Mouse (Mus musculus): Measurements from ENCODE around the gene Fanci. TPM values are rescaled to one million over a fixed set of nuclear protein-coding genes. Genes with fewer than 3 reads are reported as not detected.

The Fanci gene
- total and polyA plus RNA-seq, 2 experiments from 2014 or later, result 1.7 to 6.1 TPM

GRCm38 (mm10) chr7:79374017-79374416 is 17.7 kb upstream of the Fanci start:
- no peak for TF ChIP-seq EP300 (IDR thresholded peaks at IDR 0.05; ENCODE audit: low read depth)
- no peak for TF ChIP-seq CTCF (IDR thresholded peaks at IDR 0.05; ENCODE audit: low read depth)

GRCm38 (mm10) chr7:79375594-79375993 is 16.1 kb upstream of the Fanci start:
- Histone ChIP-seq H3K27me3 (ENCODE audit: control insufficient read depth, insufficient read depth, low read length) (peaks cover 4% of the 10 kb centered on the region; the same call in 1 of the 2 replicates), H3K4me1 (ENCODE audit: control insufficient read depth, insufficient read depth) (no peaks in the 10 kb centered on the region; the same call in 1 of the 2 replicates), H3K4me2 (ENCODE audit: low read depth, low read length) (no peak overlapping the region), H3K9me3 (replicated peaks; ENCODE audit: control insufficient read depth, low read length) (no peaks in the 10 kb centered on the region), H3K9ac (replicated peaks; ENCODE audit: low read depth, low read length) (no peak overlapping the region), H3K4me3 (ENCODE audit: low read depth, low read length) (no peak overlapping the region), H3K27ac (ENCODE audit: low read depth) (no peak overlapping the region), H3K36me3 (replicated peaks; ENCODE audit: control insufficient read depth, insufficient read depth, low read length) (no peaks in the 10 kb centered on the region)
- TF ChIP-seq EP300 (IDR thresholded peaks at IDR 0.05; ENCODE audit: low read depth) (no peak), CTCF (IDR thresholded peaks at IDR 0.05; ENCODE audit: low read depth) (no peak)
- ATAC-seq (ENCODE audit: insufficient read depth, low read depth) (no peak), DNase-seq (ENCODE audit: low spot score) (no peak)
- 77% methylated on average over 5 of the region's 5 CpGs for WGBS

More at GRCm38 (mm10) chr7:79374017-79374416, 17.7 kb upstream of the Fanci start:
- ATAC-seq (ENCODE audit: insufficient read depth, low read depth), result no peak
- Histone ChIP-seq H3K27me3 (ENCODE audit: control insufficient read depth, insufficient read depth, low read length) (peaks cover 4% of the 10 kb centered on the region; the same call in 1 of the 2 replicates), H3K36me3 (replicated peaks; ENCODE audit: control insufficient read depth, insufficient read depth, low read length) (no peaks in the 10 kb centered on the region), H3K4me2 (ENCODE audit: low read depth, low read length) (no peak overlapping the region), H3K9ac (replicated peaks; ENCODE audit: low read depth, low read length) (no peak overlapping the region), H3K27ac (ENCODE audit: low read depth) (no peak overlapping the region), H3K4me1 (ENCODE audit: control insufficient read depth, insufficient read depth) (no peaks in the 10 kb centered on the region; the same call in 1 of the 2 replicates), H3K9me3 (replicated peaks; ENCODE audit: control insufficient read depth, low read length) (no peaks in the 10 kb centered on the region), H3K4me3 (ENCODE audit: low read depth, low read length) (no peak overlapping the region)
- no peak for DNase-seq (ENCODE audit: low spot score)

DNA sequence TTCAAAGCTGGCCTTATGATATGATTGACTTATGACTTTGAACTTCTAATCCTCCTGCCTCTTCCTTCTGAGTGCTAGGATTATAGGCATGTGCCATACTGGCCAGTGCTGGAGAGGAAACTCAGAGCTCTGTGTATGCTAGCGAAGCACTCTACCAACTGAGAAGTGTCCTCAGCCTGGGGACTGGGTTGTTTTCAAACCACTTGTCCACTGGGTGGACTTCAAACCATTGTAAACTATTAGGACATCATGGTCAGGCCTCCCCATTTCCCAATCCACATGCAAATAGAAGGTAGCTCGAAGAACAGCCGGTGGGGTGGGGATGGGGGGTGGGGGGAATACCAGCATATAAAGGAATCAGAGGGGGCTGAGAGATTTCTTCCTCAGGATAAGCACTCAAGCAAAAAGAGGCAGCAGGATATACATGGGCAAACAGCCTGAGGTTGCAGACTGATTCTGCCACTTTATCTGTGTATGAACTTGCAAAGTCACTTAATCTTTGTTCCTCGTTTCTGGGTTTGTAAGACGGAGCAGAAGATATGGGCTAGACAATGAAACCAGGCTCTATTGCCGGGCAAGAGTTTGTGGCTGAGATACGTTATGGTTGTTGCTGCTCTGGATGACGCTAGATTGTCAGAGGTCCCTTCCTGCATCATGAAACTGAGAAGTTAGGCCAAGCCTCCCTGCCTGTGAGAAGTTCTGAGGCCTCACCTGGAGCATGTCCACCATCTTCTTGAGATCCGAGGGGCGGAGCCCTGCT is 15.0 kb upstream of the Fanci start:
- Histone ChIP-seq H3K36me3 (replicated peaks; ENCODE audit: control insufficient read depth, insufficient read depth, low read length) (no peaks in the 10 kb centered on the region), H3K9ac (replicated peaks; ENCODE audit: low read depth, low read length) (no peak overlapping the region), H3K27me3 (ENCODE audit: control insufficient read depth, insufficient read depth, low read length) (peaks cover 4% of the 10 kb centered on the region; the same call in 1 of the 2 replicates), H3K4me3 (ENCODE audit: low read depth, low read length) (no peak overlapping the region), H3K27ac (ENCODE audit: low read depth) (no peak overlapping the region), H3K4me1 (ENCODE audit: control insufficient read depth, insufficient read depth) (no peaks in the 10 kb centered on the region; the same call in 1 of the 2 replicates), H3K4me2 (ENCODE audit: low read depth, low read length) (no peak overlapping the region), H3K9me3 (replicated peaks; ENCODE audit: control insufficient read depth, low read length) (no peaks in the 10 kb centered on the region)
- WGBS, result 74% methylated on average over 10 of the region's 10 CpGs
- ATAC-seq (ENCODE audit: insufficient read depth, low read depth) (no peak), DNase-seq (ENCODE audit: low spot score) (no peak)
- no peak for TF ChIP-seq CTCF (IDR thresholded peaks at IDR 0.05; ENCODE audit: low read depth)
- no peak for TF ChIP-seq EP300 (IDR thresholded peaks at IDR 0.05; ENCODE audit: low read depth)

DNA sequence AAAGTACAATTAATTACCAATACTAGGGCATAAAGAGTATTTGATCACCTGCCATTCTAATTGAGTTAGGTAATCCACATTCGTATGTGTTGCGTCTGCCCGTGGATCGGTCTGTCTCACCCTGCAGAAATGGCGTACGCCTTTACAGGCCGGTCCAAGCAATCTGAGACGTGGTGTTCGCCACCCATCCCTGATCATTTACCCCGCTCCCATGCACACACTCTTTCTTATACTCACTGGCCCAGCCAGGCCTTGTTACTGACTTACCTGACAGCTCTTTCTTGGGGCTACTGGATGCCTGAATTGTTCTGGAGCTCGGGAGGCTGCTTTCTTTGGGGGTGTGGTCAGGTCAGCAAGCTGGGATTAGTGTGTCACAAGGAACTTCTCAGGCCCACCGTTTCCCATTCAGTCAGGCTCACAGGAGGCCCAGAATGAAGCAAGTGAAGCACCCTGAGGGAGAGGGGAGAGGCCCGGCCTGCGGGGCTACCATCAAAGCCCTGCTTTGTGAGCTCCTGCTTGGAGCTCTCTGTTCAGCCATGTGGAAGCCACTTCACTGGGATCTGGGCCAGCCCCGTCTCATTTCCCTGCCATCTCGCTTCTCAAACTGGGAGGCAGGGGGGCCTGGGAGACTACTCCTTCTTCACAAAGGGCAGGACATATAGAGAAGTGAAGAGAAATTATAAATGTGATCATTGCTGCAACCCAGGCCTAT is 5.2 kb upstream of the Fanci start, which contains the start of gene Rlbp1:
Gene Rlbp1 (minus strand): TSS at position 627 of the 712 bp plus-strand sequence.
- H3K4me1 ChIP-seq (ENCODE audit: control insufficient read depth, insufficient read depth), result no peaks in the 10 kb centered on the region
- WGBS, result 69% methylated on average over 16 of the region's 16 CpGs
- no peaks in the 10 kb centered on the region for H3K36me3 ChIP-seq (replicated peaks; ENCODE audit: control insufficient read depth, insufficient read depth, low read length)
- no peaks in the 10 kb centered on the region for H3K9me3 ChIP-seq (replicated peaks; ENCODE audit: control insufficient read depth, low read length)
- no peak within 1 kb of the TSS for H3K27ac ChIP-seq (ENCODE audit: low read depth)
- H3K27me3 ChIP-seq (ENCODE audit: control insufficient read depth, insufficient read depth, low read length), result no peaks in the 10 kb centered on the region
- H3K4me3 ChIP-seq (ENCODE audit: low read depth, low read length), result no peak within 1 kb of the TSS
- no peak within 1 kb of the TSS for H3K4me2 ChIP-seq (ENCODE audit: low read depth, low read length)
- DNase-seq (ENCODE audit: low spot score), result no peak
- TF ChIP-seq CTCF (IDR thresholded peaks at IDR 0.05; ENCODE audit: low read depth) (no peak), EP300 (IDR thresholded peaks at IDR 0.05; ENCODE audit: low read depth) (no peak)
- no peak within 1 kb of the TSS for H3K9ac ChIP-seq (replicated peaks; ENCODE audit: low read depth, low read length)
- ATAC-seq (ENCODE audit: insufficient read depth, low read depth), result no peak

GRCm38 (mm10) chr7:79387140-79387539 is 4.6 kb upstream of the Fanci start:
- 74% methylated on average over 8 of the region's 8 CpGs for WGBS

More at GRCm38 (mm10) chr7:79387140-79387539, 4.6 kb upstream of the Fanci start:
- Histone ChIP-seq H3K36me3 (replicated peaks; ENCODE audit: control insufficient read depth, insufficient read depth, low read length) (no peaks in the 10 kb centered on the region), H3K9me3 (replicated peaks; ENCODE audit: control insufficient read depth, low read length) (no peaks in the 10 kb centered on the region), H3K27me3 (ENCODE audit: control insufficient read depth, insufficient read depth, low read length) (no peaks in the 10 kb centered on the region), H3K27ac (ENCODE audit: low read depth) (no peak overlapping the region), H3K4me1 (ENCODE audit: control insufficient read depth, insufficient read depth) (no peaks in the 10 kb centered on the region), H3K9ac (replicated peaks; ENCODE audit: low read depth, low read length) (no peak overlapping the region), H3K4me3 (ENCODE audit: low read depth, low read length) (no peak overlapping the region), H3K4me2 (ENCODE audit: low read depth, low read length) (no peak overlapping the region)
- no peak for TF ChIP-seq EP300 (IDR thresholded peaks at IDR 0.05; ENCODE audit: low read depth)
- TF ChIP-seq CTCF (IDR thresholded peaks at IDR 0.05; ENCODE audit: low read depth), result no peak
- DNase-seq (ENCODE audit: low spot score) (no peak), ATAC-seq (ENCODE audit: insufficient read depth, low read depth) (no peak)

Measured in heart, postnatal 0 days (tissue).